Mouse (Mus musculus): Measurements from ENCODE around the gene Guca2b.

Gene Guca2b

DNA sequence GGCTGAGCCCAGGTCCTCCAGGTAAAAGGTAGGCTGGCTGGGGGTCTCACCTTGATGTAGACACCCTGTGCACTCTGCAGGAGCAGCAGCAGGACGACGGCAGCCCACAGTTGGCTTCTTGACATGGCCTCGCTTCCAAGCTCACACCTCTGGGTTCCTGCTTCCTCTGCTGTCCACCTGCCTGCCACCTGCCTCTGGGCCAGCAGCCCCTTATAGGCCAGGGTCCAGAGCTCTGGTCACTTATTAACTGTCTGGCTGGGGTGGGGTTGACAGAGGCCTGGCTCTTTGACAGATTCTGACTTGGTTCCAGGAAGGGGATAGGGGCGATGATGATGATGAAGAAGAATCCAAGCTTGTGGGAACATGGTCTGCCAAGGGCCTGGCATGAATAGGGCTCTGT is at the start of gene Guca2b:
Gene Guca2b (minus strand): TSS at position 224 of the 400 bp plus-strand sequence.
- no peak for DNase-seq (ENCODE audit: low spot score)

DNA sequence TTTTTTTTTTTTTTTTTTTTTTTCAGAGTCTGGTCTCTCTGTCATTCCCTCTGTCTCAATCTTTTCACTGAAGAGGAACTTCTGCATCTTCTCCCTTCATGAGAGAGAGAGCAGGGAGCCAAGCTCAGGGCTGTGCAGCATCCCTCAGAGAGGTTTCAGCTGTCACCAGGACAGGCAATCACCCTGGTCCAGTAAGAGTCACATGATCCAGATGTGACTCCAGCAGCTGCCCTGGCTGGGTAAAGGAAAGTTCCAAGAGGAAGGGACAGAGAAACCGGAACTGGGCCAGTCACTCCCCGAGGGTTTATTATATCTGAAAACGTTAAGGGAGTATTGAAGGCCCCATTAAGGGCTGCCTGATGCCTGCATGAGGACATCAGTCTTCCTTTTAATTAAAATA is 49.0 kb upstream of the Guca2b start:
- no peak for DNase-seq (ENCODE audit: low spot score)

GRCm38 (mm10) chr4:119707326-119707725 is 48.6 kb upstream of the Guca2b start:
- no peak for DNase-seq (ENCODE audit: low spot score)

- DNase-seq (ENCODE audit: low spot score), result no peak
These were observed 45.2 kb upstream of the Guca2b start for GRCm38 (mm10) chr4:119703965-119704364.

GRCm38 (mm10) chr4:119701269-119701954 is 42.7 kb upstream of the Guca2b start:
- no peak for DNase-seq (ENCODE audit: low spot score)

DNA sequence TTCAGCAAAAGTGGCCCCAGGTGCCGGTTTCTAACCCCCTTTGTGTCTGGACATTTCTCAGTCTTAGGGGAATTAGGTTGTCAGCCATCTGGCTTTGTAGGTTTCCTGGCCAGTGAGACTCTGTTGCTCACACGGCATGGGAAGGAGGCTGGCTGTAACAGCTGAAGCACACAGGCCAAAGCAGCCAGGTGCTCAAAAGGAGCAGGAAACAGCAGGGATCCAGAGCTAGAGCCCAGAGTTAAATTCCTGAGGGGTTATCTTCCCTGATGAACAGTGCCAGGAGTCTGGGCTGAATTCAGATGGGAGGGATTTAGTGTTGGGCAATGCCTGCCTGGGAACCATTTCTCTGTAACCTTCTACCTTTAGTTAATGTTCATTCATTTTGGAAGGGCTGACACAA is 39.6 kb upstream of the Guca2b start:
- no peak for DNase-seq (ENCODE audit: low spot score)

DNA sequence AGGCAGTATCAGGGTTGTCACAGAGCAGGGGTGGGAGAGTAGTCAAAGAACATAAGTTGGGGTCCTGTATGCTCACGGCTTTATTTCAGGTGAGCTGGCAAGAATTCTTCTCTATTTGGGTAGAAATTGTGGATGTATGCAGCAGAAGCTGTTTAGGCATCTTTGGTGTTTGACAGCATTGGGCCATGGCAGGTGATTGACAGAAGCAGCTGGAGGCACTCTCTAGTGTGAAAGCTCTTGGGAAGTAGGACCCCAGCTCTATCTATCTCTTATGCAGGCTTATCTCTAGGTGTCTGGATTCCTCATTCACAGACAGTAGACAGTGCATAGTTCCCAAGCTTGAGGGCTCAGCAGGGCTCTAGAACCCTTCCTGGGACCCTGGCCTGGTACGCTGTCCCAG is 27.0 kb upstream of the Guca2b start:
- DNase-seq (ENCODE audit: low spot score), result no peak

DNA sequence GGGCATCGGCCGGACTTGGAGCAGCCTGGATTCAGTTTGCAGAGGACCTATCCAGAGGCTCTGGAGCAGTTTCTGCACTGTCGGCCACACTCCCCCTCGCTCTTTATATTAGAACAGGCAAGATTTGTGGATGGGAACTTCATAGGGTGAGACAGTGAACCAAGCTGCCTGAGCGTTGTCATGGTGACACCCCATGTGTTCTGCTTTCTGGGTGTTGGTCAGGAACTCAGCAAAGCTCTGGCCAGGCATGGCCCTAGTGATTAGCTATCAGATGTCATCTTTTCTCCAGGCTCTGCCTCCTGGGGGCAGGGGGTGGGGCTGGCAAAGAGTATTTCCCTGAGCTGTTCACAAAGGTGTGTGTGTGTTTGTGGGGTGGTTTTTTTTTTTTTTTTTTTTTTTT is 23.8 kb upstream of the Guca2b start:
- no peak for DNase-seq (ENCODE audit: low spot score)

DNA sequence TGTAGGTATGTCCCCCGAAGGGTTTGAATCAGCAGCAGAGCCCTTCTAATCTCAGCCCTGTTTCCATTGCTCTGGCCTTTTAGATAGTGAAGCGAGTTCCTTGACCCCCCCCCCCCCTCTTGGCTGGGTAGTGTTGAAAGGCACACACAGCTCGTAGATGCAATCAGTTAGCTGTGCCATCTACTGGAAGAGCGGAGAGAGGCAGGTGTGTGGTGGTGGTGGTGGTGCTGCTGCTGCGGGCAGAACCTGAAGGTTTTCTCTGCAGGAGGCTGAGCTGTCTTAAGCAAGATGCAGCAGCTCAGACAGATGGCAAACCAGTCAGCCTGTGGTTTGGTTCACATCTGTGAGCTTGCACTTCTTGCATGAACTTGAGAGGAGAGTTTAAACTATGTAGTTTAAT is 13.9 kb upstream of the Guca2b start:
- DNase-seq (ENCODE audit: low spot score), result no peak

DNA sequence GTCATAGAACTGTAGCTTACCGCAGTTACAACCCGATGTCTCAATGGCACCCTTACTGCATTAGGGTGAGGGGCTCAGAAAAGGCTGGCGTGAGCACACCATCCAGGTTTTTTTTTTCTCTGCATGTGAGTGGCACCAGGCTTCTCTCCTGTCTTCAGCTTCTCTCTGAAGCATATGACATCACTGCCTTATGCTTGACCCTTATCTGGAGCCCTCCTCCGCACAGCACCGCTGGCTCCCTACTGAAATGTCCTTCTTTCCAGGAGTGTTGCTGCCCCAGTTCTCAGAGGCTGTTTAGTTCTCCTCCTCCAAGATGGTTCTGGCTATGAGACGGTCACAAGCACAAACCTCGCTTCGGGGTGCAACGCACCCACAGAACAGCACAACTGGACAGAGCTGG is 12.4 kb upstream of the Guca2b start:
- DNase-seq (ENCODE audit: low spot score), result no peak

GRCm38 (mm10) chr4:119670736-119671135 is 12.0 kb upstream of the Guca2b start:
- DNase-seq (ENCODE audit: low spot score), result no peak

- no peak for DNase-seq (ENCODE audit: low spot score)
These were observed 11.4 kb upstream of the Guca2b start for GRCm38 (mm10) chr4:119670210-119670555.

DNA sequence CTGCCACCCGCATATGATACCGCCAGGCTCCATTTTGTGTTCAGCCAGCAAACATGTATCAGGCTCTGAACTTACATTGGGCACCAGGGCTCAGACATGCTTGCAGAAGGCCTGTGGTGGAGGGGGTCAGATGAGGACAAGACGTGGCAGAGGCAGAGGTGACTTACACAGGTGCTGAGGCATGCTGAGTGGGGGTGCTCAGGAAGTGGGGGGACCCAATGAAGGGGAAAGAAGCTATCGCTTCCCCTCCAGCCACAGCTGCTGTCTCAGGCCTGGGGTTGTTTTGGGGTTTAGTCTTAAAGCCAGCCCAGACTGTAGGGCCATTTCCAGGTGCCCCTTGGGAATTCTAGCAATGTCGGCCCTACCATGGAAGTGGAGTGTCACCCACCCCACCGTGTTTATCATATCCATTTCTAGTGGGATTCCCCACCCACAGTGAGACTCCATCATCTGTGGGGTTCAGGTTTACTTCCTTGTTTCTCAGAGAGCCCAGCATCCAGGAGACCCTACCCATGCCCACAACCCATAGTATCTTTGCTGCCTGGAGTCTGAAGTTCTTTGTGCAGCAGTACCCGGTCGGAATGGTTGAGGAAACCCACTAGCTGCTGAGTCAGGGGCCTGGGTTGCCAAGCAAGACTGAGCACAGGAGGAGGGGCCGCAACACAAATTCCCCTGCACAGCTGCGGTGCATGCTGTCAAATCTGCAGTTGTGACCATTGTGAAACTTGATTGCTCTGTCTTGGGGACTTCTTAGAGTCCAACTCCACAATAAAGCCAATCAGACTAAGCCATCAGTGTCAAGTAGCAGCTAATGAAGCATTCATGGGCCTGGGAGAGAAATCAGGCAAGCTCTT is 10.8 kb upstream of the Guca2b start:
- DNase-seq (ENCODE audit: low spot score), result no peak

DNA sequence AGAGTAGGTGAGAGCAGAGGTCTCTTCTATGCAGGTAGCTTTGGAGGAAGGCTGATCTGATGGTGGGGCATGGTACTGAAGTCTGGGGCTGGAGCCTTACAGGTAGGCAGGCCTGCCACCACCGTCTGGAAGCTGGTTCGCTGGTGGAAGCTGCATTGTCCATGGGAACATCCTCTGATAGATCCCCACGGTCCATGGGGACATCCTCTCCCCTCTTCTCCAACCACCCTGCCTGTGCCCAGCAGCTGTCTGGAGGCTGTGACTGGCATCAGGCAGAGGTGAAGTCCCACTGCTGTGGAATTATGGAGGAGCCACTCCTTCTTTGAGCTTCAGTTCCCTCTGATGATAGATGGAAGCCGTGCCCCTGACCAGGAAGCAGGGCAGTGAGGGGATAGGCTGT is 9.8 kb upstream of the Guca2b start:
- no peak for DNase-seq (ENCODE audit: low spot score)

- DNase-seq (ENCODE audit: low spot score), result no peak
These were observed 9.4 kb upstream of the Guca2b start for GRCm38 (mm10) chr4:119668185-119668584.

GRCm38 (mm10) chr4:119667454-119667853 is 8.7 kb upstream of the Guca2b start:
- no peak for DNase-seq (ENCODE audit: low spot score)

GRCm38 (mm10) chr4:119666116-119666515 is 7.4 kb upstream of the Guca2b start:
- no peak for DNase-seq (ENCODE audit: low spot score)

GRCm38 (mm10) chr4:119665166-119665565 is 6.4 kb upstream of the Guca2b start:
- DNase-seq (ENCODE audit: low spot score), result no peak

GRCm38 (mm10) chr4:119663409-119664095 is 4.8 kb upstream of the Guca2b start:
- DNase-seq (ENCODE audit: low spot score), result no peak

- no peak for DNase-seq (ENCODE audit: low spot score)
These were observed 4.2 kb upstream of the Guca2b start for GRCm38 (mm10) chr4:119662976-119663375.

DNA sequence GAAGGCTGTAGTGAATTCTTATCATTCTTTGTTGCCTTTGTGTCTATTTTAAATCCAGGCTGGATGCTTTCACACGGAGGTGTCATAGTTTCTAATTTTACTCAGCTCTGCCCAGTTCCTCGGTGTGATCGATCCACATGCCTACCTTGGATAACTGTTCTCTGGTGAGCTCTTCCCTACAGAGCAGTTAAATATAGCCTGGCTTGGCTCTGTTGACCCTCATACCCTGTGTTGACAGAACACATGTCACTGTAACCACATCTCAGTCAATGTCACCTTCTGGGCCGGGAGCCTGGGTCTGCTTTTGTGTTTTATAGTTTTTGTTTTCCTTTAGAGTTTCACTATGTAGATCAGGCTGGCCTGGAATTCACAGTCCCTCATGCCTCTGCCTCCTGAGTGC is 3.4 kb upstream of the Guca2b start:
- no peak for DNase-seq (ENCODE audit: low spot score)

- DNase-seq (ENCODE audit: low spot score), result no peak
These were observed 1.3 kb upstream of the Guca2b start for GRCm38 (mm10) chr4:119660007-119660406.

DNA sequence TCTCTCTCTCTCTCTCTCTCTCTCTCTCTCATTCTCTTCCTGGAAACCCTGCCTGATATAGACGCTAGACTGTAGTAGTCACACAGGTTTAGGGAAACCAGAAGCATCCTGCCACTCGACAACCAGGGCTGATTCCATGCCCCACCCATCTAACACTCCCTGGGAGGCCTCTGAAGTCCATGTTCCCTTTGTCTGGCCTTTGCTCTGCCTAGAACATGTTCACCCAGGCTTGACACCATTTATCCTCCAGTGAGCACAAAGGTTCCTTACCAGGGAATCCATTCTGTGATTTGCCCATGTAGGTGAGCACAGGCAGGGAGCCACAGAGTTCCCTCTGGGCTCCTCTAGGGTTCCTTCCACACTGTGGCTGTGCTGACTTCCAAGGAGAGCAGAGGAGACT is 508 bp downstream of the Guca2b start:
- no peak for DNase-seq (ENCODE audit: low spot score)
